Mouse (Mus musculus): ENCODE results near the gene Lpar1.

- TF ChIP-seq CTCF (conservative IDR thresholded peaks at IDR 0.05; ENCODE audit: insufficient read depth, insufficient read length, low read depth, low read length) (no peak), POLR2A (IDR thresholded peaks at IDR 0.05; ENCODE audit: low read depth, low read length) (no peak)
Observed at GRCm38 (mm10) chr4:58578488-58578887, 24.8 kb upstream of the Lpar1 start.

All from kidney, adult 2 months (tissue).